Mouse (Mus musculus): ENCODE measurements around the gene Lhx9. TPM values are rescaled to one million over a fixed set of nuclear protein-coding genes. Genes with fewer than 3 reads are reported as not detected.

Lhx9 gene
- polyA plus RNA-seq, 1 experiment from 2014 or later: 127 TPM

DNA sequence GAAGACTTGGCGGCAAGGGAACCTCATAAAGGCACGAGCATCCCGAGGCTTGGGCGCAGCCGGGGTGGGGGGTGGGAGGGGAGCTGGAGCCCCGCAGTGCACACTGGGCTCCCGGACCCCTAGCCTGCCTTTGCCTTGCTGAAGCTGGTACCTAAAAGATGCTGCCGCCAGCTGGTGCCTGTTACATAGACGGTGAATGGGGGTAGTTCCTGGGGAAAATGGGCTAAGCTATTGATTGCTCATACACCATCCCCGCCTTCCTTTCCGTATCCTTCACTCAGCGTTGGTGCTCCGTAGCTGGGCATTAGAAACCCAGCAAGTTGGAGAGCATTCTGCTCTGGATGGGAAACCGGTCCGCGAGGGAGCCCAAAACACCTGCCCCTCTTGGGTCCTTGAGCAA is 351 bp downstream of the Lhx9 start:
- WGBS: under 1% methylated on average over 16 of the region's 16 CpGs

GRCm38 (mm10) chr1:138847146-138847545 is 1.2 kb downstream of the Lhx9 start:
- ATAC-seq: no peak
- H3K4me1 ChIP-seq (ENCODE audit: control insufficient read depth, insufficient read depth, low read length): peaks cover 6% of the 10 kb centered on the region; the same call in 1 of the 2 replicates
- peak overlapping the region; percentile 2 for H3K4me2 ChIP-seq (ENCODE audit: low read length)
- peak overlapping the region; percentile 94 for H3K27ac ChIP-seq (ENCODE audit: low read length)
- peaks cover 12% of the 10 kb centered on the region for H3K27me3 ChIP-seq (ENCODE audit: control insufficient read depth, insufficient read depth, low read depth, low read length)
- no peaks in the 10 kb centered on the region for H3K36me3 ChIP-seq (ENCODE audit: control insufficient read depth, insufficient read depth, low read length)
- peak overlapping the region; percentile 50 for H3K4me3 ChIP-seq (ENCODE audit: low read depth, low read length)
- no peaks in the 10 kb centered on the region for H3K9me3 ChIP-seq (replicated peaks; ENCODE audit: control insufficient read depth, low read length, poor library complexity, severe bottlenecking)
- WGBS: under 1% methylated on average over 21 of the region's 21 CpGs
- peak overlapping the region; percentile 65 for H3K9ac ChIP-seq (ENCODE audit: low read depth, low read length)

More for the DNA sequence above, 351 bp downstream of the Lhx9 start:
- ATAC-seq: peak; percentile 64
- Histone ChIP-seq H3K27me3 (ENCODE audit: control insufficient read depth, insufficient read depth, low read depth, low read length) (peaks cover 12% of the 10 kb centered on the region), H3K4me2 (ENCODE audit: low read length) (peak overlapping the region; percentile 68), H3K9me3 (replicated peaks; ENCODE audit: control insufficient read depth, low read length, poor library complexity, severe bottlenecking) (no peaks in the 10 kb centered on the region), H3K4me3 (ENCODE audit: low read depth, low read length) (peak overlapping the region; percentile 50), H3K9ac (ENCODE audit: low read depth, low read length) (peak overlapping the region; percentile 65), H3K36me3 (ENCODE audit: control insufficient read depth, insufficient read depth, low read length) (no peaks in the 10 kb centered on the region), H3K27ac (ENCODE audit: low read length) (peak overlapping the region; percentile 90), H3K4me1 (ENCODE audit: control insufficient read depth, insufficient read depth, low read length) (peaks cover 6% of the 10 kb centered on the region; the same call in 1 of the 2 replicates)

GRCm38 (mm10) chr1:138846581-138846980 is 1.8 kb downstream of the Lhx9 start:
- ATAC-seq: no peak
- Histone ChIP-seq H3K4me1 (ENCODE audit: control insufficient read depth, insufficient read depth, low read length) (peaks cover 6% of the 10 kb centered on the region; the same call in 1 of the 2 replicates), H3K4me2 (ENCODE audit: low read length) (peak overlapping the region; percentile 47), H3K27ac (ENCODE audit: low read length) (peak overlapping the region; percentile 94), H3K27me3 (ENCODE audit: control insufficient read depth, insufficient read depth, low read depth, low read length) (peaks cover 12% of the 10 kb centered on the region), H3K9ac (ENCODE audit: low read depth, low read length) (peak overlapping the region; percentile 58), H3K4me3 (ENCODE audit: low read depth, low read length) (peak overlapping the region; percentile 50), H3K9me3 (replicated peaks; ENCODE audit: control insufficient read depth, low read length, poor library complexity, severe bottlenecking) (no peaks in the 10 kb centered on the region), H3K36me3 (ENCODE audit: control insufficient read depth, insufficient read depth, low read length) (no peaks in the 10 kb centered on the region)
- WGBS: 2% methylated on average over 9 of the region's 9 CpGs

DNA sequence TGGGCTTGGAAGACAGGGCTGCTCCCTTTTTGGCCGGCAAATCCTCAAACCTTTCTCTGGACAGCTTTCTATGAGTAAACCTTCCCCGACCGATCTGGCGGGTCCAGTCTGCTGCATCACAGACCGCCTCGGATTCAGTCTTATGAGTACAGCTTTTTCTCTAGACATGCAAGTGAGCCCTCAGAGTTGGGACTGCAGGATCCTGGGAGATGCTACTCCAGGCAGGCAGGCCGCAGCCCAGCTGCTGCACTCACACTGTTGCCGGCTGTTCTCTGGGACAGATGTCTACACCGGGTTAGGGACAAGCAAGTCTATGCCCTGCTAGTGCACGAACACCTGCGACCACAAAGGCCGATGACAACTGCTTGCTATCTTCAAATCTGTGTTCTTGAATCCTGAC is 2.2 kb downstream of the Lhx9 start:
- peaks cover 12% of the 10 kb centered on the region for H3K27me3 ChIP-seq (ENCODE audit: control insufficient read depth, insufficient read depth, low read depth, low read length)
- H3K9me3 ChIP-seq (replicated peaks; ENCODE audit: control insufficient read depth, low read length, poor library complexity, severe bottlenecking): no peaks in the 10 kb centered on the region
- peaks cover 6% of the 10 kb centered on the region; the same call in 1 of the 2 replicates for H3K4me1 ChIP-seq (ENCODE audit: control insufficient read depth, insufficient read depth, low read length)
- 4% methylated on average over 12 of the region's 12 CpGs for WGBS
- H3K4me2 ChIP-seq (ENCODE audit: low read length): peak overlapping the region; percentile 47
- peak overlapping the region; percentile 50 for H3K4me3 ChIP-seq (ENCODE audit: low read depth, low read length)
- ATAC-seq: no peak
- peak overlapping the region; percentile 58 for H3K9ac ChIP-seq (ENCODE audit: low read depth, low read length)
- H3K27ac ChIP-seq (ENCODE audit: low read length): peak overlapping the region; percentile 94
- H3K36me3 ChIP-seq (ENCODE audit: control insufficient read depth, insufficient read depth, low read length): no peaks in the 10 kb centered on the region

DNA sequence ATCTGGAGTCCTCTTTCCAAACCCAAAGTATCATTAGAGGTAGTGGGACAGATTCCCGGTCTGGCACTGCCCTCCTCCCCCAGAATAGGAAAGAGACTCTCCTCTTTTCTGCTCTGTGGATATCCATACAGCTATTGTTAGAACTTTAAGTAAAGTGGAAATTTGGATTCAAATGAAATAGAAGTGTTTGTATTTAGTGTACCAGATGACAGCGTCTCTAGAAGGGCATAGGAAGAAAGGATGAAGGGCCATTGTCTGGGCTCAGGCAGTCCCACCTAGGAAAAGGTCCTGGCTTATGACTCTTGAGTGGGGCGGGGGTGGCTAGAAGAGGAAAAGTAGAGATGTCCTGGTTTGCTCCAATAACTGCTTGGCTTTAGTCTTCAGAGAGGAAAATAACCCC is 2.9 kb downstream of the Lhx9 start:
- H3K27ac ChIP-seq (ENCODE audit: low read length): peak overlapping the region; percentile 94
- no peaks in the 10 kb centered on the region for H3K36me3 ChIP-seq (ENCODE audit: control insufficient read depth, insufficient read depth, low read length)
- 8% methylated on average over 3 of the region's 3 CpGs for WGBS
- H3K4me3 ChIP-seq (ENCODE audit: low read depth, low read length): peak overlapping the region; percentile 50
- ATAC-seq: no peak
- peaks cover 12% of the 10 kb centered on the region; the same call in 1 of the 2 replicates for H3K27me3 ChIP-seq (ENCODE audit: control insufficient read depth, insufficient read depth, low read depth, low read length)
- H3K4me2 ChIP-seq (ENCODE audit: low read length): peak overlapping the region; percentile 47
- H3K9me3 ChIP-seq (replicated peaks; ENCODE audit: control insufficient read depth, low read length, poor library complexity, severe bottlenecking): no peaks in the 10 kb centered on the region
- peaks cover 6% of the 10 kb centered on the region; the same call in 1 of the 2 replicates for H3K4me1 ChIP-seq (ENCODE audit: control insufficient read depth, insufficient read depth, low read length)
- peak overlapping the region; percentile 58 for H3K9ac ChIP-seq (ENCODE audit: low read depth, low read length)

DNA sequence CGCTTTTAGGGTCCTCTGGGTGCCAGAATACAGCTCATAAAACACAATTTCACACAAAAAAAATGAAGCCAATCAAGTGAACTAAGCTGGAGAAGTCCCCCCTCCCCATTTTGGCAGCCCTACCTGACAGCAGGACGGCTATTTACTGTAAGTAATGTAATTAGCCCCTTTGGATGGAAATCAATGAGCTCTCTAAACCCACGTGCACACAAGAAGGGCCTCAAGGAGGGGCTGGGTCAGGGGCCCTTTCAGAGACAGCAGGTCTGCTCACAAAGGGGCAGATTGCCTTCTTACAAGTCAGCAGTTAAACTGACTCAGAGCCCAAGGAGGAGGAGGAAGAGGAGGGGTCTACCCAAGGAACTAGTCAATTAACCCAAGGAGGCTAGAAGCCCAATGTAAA is 4.2 kb downstream of the Lhx9 start:
- Histone ChIP-seq H3K9ac (ENCODE audit: low read depth, low read length) (peak overlapping the region; percentile 73), H3K36me3 (ENCODE audit: control insufficient read depth, insufficient read depth, low read length) (no peaks in the 10 kb centered on the region), H3K4me3 (ENCODE audit: low read depth, low read length) (peak overlapping the region; percentile 50), H3K27ac (ENCODE audit: low read length) (peak overlapping the region; percentile 94), H3K9me3 (replicated peaks; ENCODE audit: control insufficient read depth, low read length, poor library complexity, severe bottlenecking) (no peaks in the 10 kb centered on the region), H3K27me3 (ENCODE audit: control insufficient read depth, insufficient read depth, low read depth, low read length) (peaks cover 8% of the 10 kb centered on the region; the same call in 1 of the 2 replicates), H3K4me1 (ENCODE audit: control insufficient read depth, insufficient read depth, low read length) (peaks cover 6% of the 10 kb centered on the region; the same call in 1 of the 2 replicates), H3K4me2 (ENCODE audit: low read length) (peak overlapping the region; percentile 47)
- no peak for ATAC-seq
- WGBS: 5% methylated on average over 3 of the region's 3 CpGs

DNA sequence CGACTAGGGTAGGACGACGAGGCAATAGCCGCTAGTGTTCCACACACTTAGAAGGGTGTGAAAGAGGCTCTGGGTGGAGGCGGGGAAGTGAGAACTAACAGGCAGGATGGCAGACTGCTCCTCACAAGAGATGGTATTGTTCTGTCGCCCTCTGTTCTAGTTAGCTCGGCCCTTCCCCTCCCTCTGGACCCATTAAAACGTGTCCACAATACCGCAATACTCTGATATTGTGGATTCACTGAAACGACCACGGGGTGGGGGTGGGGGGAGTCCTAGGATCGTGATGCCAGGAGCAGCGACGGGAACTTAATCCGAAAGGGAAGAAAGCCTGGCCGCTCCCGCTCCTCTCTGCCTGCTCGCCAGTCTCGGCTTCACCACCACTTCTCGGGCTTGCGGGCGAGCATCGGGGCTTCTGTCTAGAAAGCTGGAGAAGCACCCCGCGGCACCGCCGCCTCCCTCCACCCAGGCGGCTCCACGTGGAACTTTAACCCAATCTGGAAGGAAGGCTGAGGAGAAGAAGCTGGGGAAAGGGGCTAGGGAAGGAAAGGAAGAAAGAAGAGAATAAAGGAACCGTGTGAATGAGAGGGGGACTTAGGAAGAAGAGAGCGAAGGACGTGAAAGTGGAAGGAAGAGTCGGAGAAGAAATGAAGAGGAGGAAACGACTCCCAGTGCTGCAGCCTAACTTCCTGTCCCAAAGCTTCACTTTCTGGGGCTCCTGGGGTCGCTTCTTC is 4.9 kb downstream of the Lhx9 start:
- H3K36me3 ChIP-seq (ENCODE audit: control insufficient read depth, insufficient read depth, low read length): no peaks in the 10 kb centered on the region
- peaks cover 8% of the 10 kb centered on the region; the same call in 1 of the 2 replicates for H3K27me3 ChIP-seq (ENCODE audit: control insufficient read depth, insufficient read depth, low read depth, low read length)
- H3K9ac ChIP-seq (ENCODE audit: low read depth, low read length): peak overlapping the region; percentile 73
- peak overlapping the region; percentile 94 for H3K27ac ChIP-seq (ENCODE audit: low read length)
- peak overlapping the region; percentile 50 for H3K4me3 ChIP-seq (ENCODE audit: low read depth, low read length)
- no peak for ATAC-seq
- 0% methylated on average over 35 of the region's 35 CpGs for WGBS
- H3K4me1 ChIP-seq (ENCODE audit: control insufficient read depth, insufficient read depth, low read length): peaks cover 4% of the 10 kb centered on the region; the same call in 1 of the 2 replicates
- peak overlapping the region; percentile 47 for H3K4me2 ChIP-seq (ENCODE audit: low read length)
- no peaks in the 10 kb centered on the region for H3K9me3 ChIP-seq (replicated peaks; ENCODE audit: control insufficient read depth, low read length, poor library complexity, severe bottlenecking)

DNA sequence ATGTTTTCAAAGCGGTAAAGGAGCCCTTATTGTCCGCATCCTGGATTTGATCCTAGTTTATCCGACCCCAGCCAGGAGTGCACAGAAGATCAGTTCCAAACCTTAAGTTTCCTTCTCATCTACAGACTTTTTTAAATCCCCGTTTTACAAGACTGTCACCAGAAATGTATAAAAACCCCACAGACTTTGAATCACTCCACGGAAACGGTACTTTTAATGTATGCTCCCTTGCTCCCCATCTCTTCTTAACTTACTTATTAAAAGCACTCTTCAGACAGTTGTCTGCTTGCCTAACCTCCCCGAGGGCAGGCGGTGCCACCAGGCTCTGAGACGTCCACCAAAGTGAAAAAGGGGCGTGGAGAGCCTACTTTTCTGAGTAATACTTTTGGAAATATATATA is 5.6 kb downstream of the Lhx9 start:
- H3K27ac ChIP-seq (ENCODE audit: low read length): peak overlapping the region; percentile 94
- H3K4me3 ChIP-seq (ENCODE audit: low read depth, low read length): peak overlapping the region; percentile 50
- H3K4me1 ChIP-seq (ENCODE audit: control insufficient read depth, insufficient read depth, low read length): no peaks in the 10 kb centered on the region
- no peaks in the 10 kb centered on the region for H3K36me3 ChIP-seq (ENCODE audit: control insufficient read depth, insufficient read depth, low read length)
- H3K27me3 ChIP-seq (ENCODE audit: control insufficient read depth, insufficient read depth, low read depth, low read length): peaks cover 11% of the 10 kb centered on the region
- H3K9ac ChIP-seq (ENCODE audit: low read depth, low read length): peak overlapping the region; percentile 73
- WGBS: 2% methylated on average over 10 of the region's 10 CpGs
- no peak for ATAC-seq
- peak overlapping the region; percentile 47 for H3K4me2 ChIP-seq (ENCODE audit: low read length)
- H3K9me3 ChIP-seq (replicated peaks; ENCODE audit: control insufficient read depth, low read length, poor library complexity, severe bottlenecking): no peaks in the 10 kb centered on the region

GRCm38 (mm10) chr1:138842315-138842714 is 6.1 kb downstream of the Lhx9 start:
- peak overlapping the region; percentile 94 for H3K27ac ChIP-seq (ENCODE audit: low read length)
- no peaks in the 10 kb centered on the region for H3K36me3 ChIP-seq (ENCODE audit: control insufficient read depth, insufficient read depth, low read length)
- peak; percentile 81 for ATAC-seq
- H3K4me3 ChIP-seq (ENCODE audit: low read depth, low read length): peak overlapping the region; percentile 50
- H3K4me2 ChIP-seq (ENCODE audit: low read length): peak overlapping the region; percentile 47
- WGBS: 0% methylated on average over 8 of the region's 8 CpGs
- no peaks in the 10 kb centered on the region for H3K9me3 ChIP-seq (replicated peaks; ENCODE audit: control insufficient read depth, low read length, poor library complexity, severe bottlenecking)
- peaks cover 15% of the 10 kb centered on the region for H3K27me3 ChIP-seq (ENCODE audit: control insufficient read depth, insufficient read depth, low read depth, low read length)
- H3K9ac ChIP-seq (ENCODE audit: low read depth, low read length): peak overlapping the region; percentile 73
- no peaks in the 10 kb centered on the region for H3K4me1 ChIP-seq (ENCODE audit: control insufficient read depth, insufficient read depth, low read length)
